Mouse (Mus musculus): ENCODE data around the gene Nfia.

DNA sequence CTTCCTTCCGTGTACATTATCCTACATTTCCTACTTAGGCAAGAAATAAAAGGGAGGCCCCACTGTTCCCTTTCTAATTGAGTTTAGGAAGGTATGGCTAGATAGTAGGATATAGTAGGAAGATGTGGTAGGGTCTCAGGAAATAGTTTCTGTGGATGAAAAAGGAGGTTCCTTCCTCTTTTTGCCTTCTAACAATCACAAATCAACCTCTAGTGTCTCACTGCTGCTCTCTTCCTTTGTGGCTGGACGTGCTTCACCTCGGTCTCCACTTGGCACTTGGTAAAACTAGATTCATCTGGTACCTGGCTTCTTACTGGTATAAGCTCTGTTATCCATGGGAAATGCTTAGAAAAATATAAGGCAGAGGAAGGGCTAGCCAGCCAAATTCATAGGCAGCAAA is 65.2 kb downstream of the Nfia start:
- no peak for TF ChIP-seq POLR2A (IDR thresholded peaks at IDR 0.05; ENCODE audit: insufficient read depth, low read length)
- TF ChIP-seq EP300 (IDR thresholded peaks at IDR 0.05; ENCODE audit: insufficient read depth, low read depth, low read length): no peak
- TF ChIP-seq CTCF (IDR thresholded peaks at IDR 0.05; ENCODE audit: low read depth, low read length): no peak
